Mouse (Mus musculus) hindbrain, embryonic 10.5 days (tissue): ENCODE results near the gene Ppp1r10. TPM values are rescaled to one million over a fixed set of nuclear protein-coding genes. Genes with fewer than 3 reads are reported as not detected.
A peak's percentile ranks its signal among the peaks of the same experiment; 100 is the strongest.

Experiments
- DNase-seq: peaks from one replicate; pipeline ENCODE4 v3.0.0-alpha.2; 2017; ENCODE audit warnings: low spot score
- H3K27ac ChIP-seq: fragments of 300-500 bp; sonication (generic); 2 replicates; pipeline ENCODE4 v1.5.1; 2016; ENCODE audit warnings: mild to moderate bottlenecking, moderate library complexity
- H3K27me3 ChIP-seq: fragments of 300-500 bp; sonication (generic); 2 replicates; pipeline ENCODE4 v1.6.1; 2016; ENCODE audit warnings: mild to moderate bottlenecking; ENCODE audit not compliant: poor library complexity, insufficient read depth, severe bottlenecking
- H3K36me3 ChIP-seq: fragments of 300-500 bp; sonication (generic); 2 replicates; pipeline ENCODE4 v1.6.1; 2016; ENCODE audit warnings: mild to moderate bottlenecking, moderate library complexity
- H3K4me1 ChIP-seq: fragments of 300-500 bp; sonication (generic); replicated peaks from 2 replicates; pipeline ENCODE4 v1.6.1; 2016; ENCODE audit warnings: mild to moderate bottlenecking
- H3K4me3 ChIP-seq: fragments of 300-500 bp; sonication (generic); 2 replicates; pipeline ENCODE4 v1.5.1; 2016; ENCODE audit warnings: mild to moderate bottlenecking, moderate library complexity
- H3K9me3 ChIP-seq: fragments of 300-500 bp; sonication (generic); 2 replicates; pipeline ENCODE4 v1.6.1; 2016; ENCODE audit warnings: mild to moderate bottlenecking, moderate library complexity
- WGBS: fragments of 180-500 bp; shearing (Covaris S2); methylation state at CpG from one replicate; pipeline ENCODE4 v1.1.7; 2016; 5-methylcytosine and 5-hydroxymethylcytosine counted together
- polyA plus RNA-seq: library from polyadenylated mRNA; unstranded; fragments of >200 nt; fragmentation: Nextera tagmentation; extraction: Ambion mirVana; gene quantifications from 2 replicates; pipeline ENCODE4 v1.2.1, GENCODE M21; 2016

Gene Ppp1r10
- 59.9 and 64.5 TPM in 2 replicates for polyA plus RNA-seq

GRCm38 (mm10) chr17:35916297-35917142, at the start of gene Ppp1r10, which contains the start of gene Mrps18b:
Ppp1r10 (plus strand) TSS chr17:35916434.
Mrps18b (minus strand) TSS chr17:35916389.
- DNase-seq = peak; percentile 99
- Histone ChIP-seq H3K4me1 (peaks cover 31% of the 10 kb centered on the region), H3K36me3 (peaks cover 51% of the 10 kb centered on the region), H3K4me3 (peak within 1 kb of the TSS; percentile 85), H3K27me3 (no peaks in the 10 kb centered on the region), H3K27ac (peak within 1 kb of the TSS; percentile 99), H3K9me3 (no peaks in the 10 kb centered on the region)
- WGBS = under 1% methylated on average over 83 of the region's 83 CpGs

- 9% methylated on average over 26 of the region's 26 CpGs for WGBS
- H3K36me3 ChIP-seq = peaks cover 55% of the 10 kb centered on the region
Measured at GRCm38 (mm10) chr17:35866911-35867890, 49.0 kb upstream of the Ppp1r10 start.

GRCm38 (mm10) chr17:35868165-35868820, 47.9 kb upstream of the Ppp1r10 start:
- Histone ChIP-seq H3K4me3 (peak overlapping the region; percentile 83), H3K36me3 (peaks cover 63% of the 10 kb centered on the region), H3K27ac (peak overlapping the region; percentile 99), H3K27me3 (0 out of 2 replicates have a peak, but pooled peaks cover 4% of the 10 kb centered on the region), H3K9me3 (peaks cover 7% of the 10 kb centered on the region; the same call in 1 of the 2 replicates), H3K4me1 (peaks cover 87% of the 10 kb centered on the region)
- no peak for DNase-seq
- WGBS = 33% methylated on average over 17 of the region's 17 CpGs

More at GRCm38 (mm10) chr17:35866911-35867890, 49.0 kb upstream of the Ppp1r10 start:
- Histone ChIP-seq H3K27me3 (0 out of 2 replicates have a peak, but pooled peaks cover 4% of the 10 kb centered on the region), H3K9me3 (peaks cover 7% of the 10 kb centered on the region; the same call in 1 of the 2 replicates), H3K4me1 (peaks cover 85% of the 10 kb centered on the region), H3K4me3 (peak overlapping the region; percentile 83), H3K27ac (peak overlapping the region; percentile 99)
- no peak for DNase-seq

- peaks cover 63% of the 10 kb centered on the region for H3K36me3 ChIP-seq
- H3K27me3 ChIP-seq = 0 out of 2 replicates have a peak, but pooled peaks cover 4% of the 10 kb centered on the region
- peak overlapping the region; percentile 99 for H3K27ac ChIP-seq
- WGBS = 7% methylated on average over 7 of the region's 7 CpGs
- peaks cover 87% of the 10 kb centered on the region for H3K4me1 ChIP-seq
- DNase-seq = no peak
- H3K4me3 ChIP-seq = peak overlapping the region; percentile 83
- peaks cover 7% of the 10 kb centered on the region; the same call in 1 of the 2 replicates for H3K9me3 ChIP-seq
Measured at GRCm38 (mm10) chr17:35868961-35869345, 47.3 kb upstream of the Ppp1r10 start.

GRCm38 (mm10) chr17:35869346-35870067, 46.7 kb upstream of the Ppp1r10 start:
- Histone ChIP-seq H3K4me1 (peaks cover 83% of the 10 kb centered on the region), H3K36me3 (peaks cover 63% of the 10 kb centered on the region), H3K4me3 (peak overlapping the region; percentile 83), H3K27ac (peak overlapping the region; percentile 99), H3K27me3 (no peaks in the 10 kb centered on the region), H3K9me3 (peaks cover 7% of the 10 kb centered on the region; the same call in 1 of the 2 replicates)
- 4% methylated on average over 7 of the region's 7 CpGs for WGBS
- DNase-seq = peak; percentile 75

- WGBS = 67% methylated on average over 9 of the region's 9 CpGs
- Histone ChIP-seq H3K36me3 (peaks cover 66% of the 10 kb centered on the region), H3K27ac (peak overlapping the region; percentile 99), H3K27me3 (no peaks in the 10 kb centered on the region), H3K9me3 (peaks cover 7% of the 10 kb centered on the region; the same call in 1 of the 2 replicates), H3K4me3 (peak overlapping the region; percentile 83), H3K4me1 (peaks cover 75% of the 10 kb centered on the region)
- no peak for DNase-seq
Measured at GRCm38 (mm10) chr17:35870151-35870883, 45.9 kb upstream of the Ppp1r10 start.

- H3K4me1 ChIP-seq = peaks cover 67% of the 10 kb centered on the region
- H3K9me3 ChIP-seq = peaks cover 7% of the 10 kb centered on the region; the same call in 1 of the 2 replicates
- DNase-seq = no peak
- H3K27ac ChIP-seq = no peak overlapping the region
- WGBS = 87% methylated on average over 8 of the region's 8 CpGs
- H3K36me3 ChIP-seq = peaks cover 72% of the 10 kb centered on the region
- peak overlapping the region; percentile 83 for H3K4me3 ChIP-seq
- no peaks in the 10 kb centered on the region for H3K27me3 ChIP-seq
Measured at GRCm38 (mm10) chr17:35870884-35871696, 45.1 kb upstream of the Ppp1r10 start.

- Histone ChIP-seq H3K9me3 (peaks cover 7% of the 10 kb centered on the region; the same call in 1 of the 2 replicates), H3K4me1 (peaks cover 39% of the 10 kb centered on the region), H3K27ac (peak overlapping the region; percentile 26; the same call in 1 of the 2 replicates), H3K36me3 (peaks cover 73% of the 10 kb centered on the region), H3K27me3 (no peaks in the 10 kb centered on the region), H3K4me3 (peak overlapping the region; percentile 33; the same call in 1 of the 2 replicates)
- DNase-seq = peak; percentile 87
- 31% methylated on average over 21 of the region's 21 CpGs for WGBS
Measured at GRCm38 (mm10) chr17:35873774-35874519, 42.3 kb upstream of the Ppp1r10 start.

- no peak for DNase-seq
- Histone ChIP-seq H3K36me3 (peaks cover 73% of the 10 kb centered on the region), H3K4me3 (no peak overlapping the region), H3K27me3 (no peaks in the 10 kb centered on the region), H3K4me1 (peaks cover 35% of the 10 kb centered on the region), H3K9me3 (peaks cover 7% of the 10 kb centered on the region; the same call in 1 of the 2 replicates), H3K27ac (no peak overlapping the region)
- 94% methylated on average over 6 of the region's 6 CpGs for WGBS
Measured at GRCm38 (mm10) chr17:35874721-35875120, 41.5 kb upstream of the Ppp1r10 start.
